Mouse (Mus musculus) CD4-positive, CD25-positive, alpha-beta regulatory T cell, adult 2 months (primary cell): Measurements from ENCODE around the gene Pcbp4.

ENCODE experiments used
- DNase-seq: peaks from one replicate; pipeline ENCODE4 v3.0.0-alpha.2; 2012; ENCODE audit warnings: low read depth, low spot score

Pcbp4 gene

GRCm38 (mm10) chr9:106453271-106454070, at the start of gene Pcbp4:
TSS of gene Pcbp4 (plus strand) at chr9:106453291.
- peak; percentile 75 for DNase-seq

- DNase-seq: no peak
Observed at GRCm38 (mm10) chr9:106405275-106405674, 47.8 kb upstream of the Pcbp4 start.

DNA sequence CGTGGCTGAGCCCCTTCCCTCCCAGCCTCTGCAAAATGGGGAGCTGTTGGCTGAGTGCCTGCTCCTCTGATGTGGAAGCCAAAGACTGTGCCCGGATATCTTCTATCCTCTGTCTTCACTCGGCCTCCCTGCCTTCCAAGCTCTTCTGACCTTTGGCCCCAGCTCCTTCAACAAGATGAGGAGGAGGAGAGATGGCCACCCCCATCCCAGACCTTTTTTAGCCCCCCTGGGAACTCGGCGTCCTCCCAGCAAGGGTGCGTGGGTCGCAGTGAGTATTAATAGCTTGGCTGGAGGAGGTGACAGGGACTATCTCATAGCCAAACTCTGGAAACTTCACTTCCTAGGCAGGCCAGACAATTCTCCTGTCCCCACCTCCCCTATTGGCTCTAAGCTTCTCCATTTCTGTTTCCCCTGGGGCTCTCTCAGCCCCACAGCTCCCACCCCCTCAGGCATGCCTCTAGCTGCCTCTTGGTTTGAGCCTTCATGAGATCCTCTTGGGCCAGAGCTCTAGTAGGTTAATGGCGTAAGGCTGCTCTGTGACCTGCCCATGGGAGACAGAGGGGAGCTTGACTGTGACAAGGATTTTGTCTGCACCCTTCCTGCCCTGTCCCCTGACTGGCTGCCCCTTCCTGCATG, 46.5 kb upstream of the Pcbp4 start:
- DNase-seq: no peak

DNA sequence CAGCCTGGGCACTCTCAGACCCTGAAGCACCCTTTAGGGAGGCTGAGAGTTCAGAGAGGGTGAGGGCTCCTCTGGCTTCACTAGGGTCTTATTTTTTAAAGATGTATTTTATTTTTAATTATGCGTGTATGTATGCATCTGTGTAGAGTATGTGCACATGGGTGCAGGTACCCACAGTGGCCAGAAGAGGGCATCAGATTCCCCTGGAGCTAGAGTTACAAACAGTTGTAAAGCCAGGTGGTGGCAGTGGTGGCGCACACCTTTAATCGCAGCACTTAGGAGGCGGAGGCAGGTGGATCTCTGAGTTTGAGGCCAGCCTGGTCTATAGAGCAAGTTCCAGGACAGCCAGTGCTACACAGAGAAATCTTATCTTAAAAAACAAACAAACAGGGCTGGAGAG, 44.0 kb upstream of the Pcbp4 start:
- DNase-seq: peak; percentile 31

DNA sequence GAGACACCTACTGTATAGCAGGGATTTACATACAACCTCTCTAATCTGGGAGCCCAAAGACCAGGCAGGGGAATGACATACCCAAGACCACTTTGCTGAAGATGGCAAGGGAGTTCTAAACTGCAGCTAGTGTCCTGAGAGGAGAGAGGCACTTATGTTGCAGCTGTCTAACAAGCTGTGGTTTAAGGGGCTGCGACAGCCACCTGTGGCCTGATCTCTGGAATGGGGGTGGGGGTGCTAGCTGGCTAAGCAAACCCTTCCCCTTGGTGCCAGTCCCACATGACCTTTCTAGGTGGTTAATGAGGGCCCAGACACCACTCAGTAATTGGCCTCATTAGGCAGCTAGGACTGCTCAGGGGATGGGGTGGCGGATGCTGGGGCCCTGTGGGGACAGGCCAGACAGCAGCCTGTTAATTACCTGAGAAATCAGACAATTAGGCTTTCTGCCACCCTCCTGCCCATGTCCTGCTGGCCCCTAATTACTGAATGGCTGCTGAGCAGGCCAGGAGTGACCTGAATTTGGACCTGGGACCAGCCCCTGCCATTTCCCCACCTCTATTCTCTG, 42.9 kb upstream of the Pcbp4 start:
- no peak for DNase-seq

- peak; percentile 21 for DNase-seq
Observed at GRCm38 (mm10) chr9:106411091-106411594, 41.9 kb upstream of the Pcbp4 start.

DNA sequence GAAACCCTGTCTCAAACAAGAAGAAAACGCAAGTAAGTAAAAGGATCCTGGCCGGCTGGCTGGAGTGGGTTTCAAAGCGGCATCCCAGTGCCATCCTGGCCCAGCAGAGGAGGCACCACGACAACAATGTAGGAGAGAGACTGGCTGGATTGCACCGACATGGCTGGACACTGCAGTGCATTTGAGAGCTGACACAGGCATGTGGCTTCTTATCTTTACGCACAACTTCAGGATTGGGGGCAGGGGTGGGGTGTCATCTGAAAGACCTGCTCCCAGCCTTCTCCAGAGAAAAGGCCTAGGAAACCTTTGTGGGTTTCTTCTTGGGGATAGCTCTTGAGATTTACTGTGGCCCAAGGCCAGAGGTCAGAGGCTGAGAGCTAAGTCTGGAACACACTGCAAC, 41.4 kb upstream of the Pcbp4 start:
- DNase-seq: no peak

GRCm38 (mm10) chr9:106412210-106412609, 40.9 kb upstream of the Pcbp4 start:
- DNase-seq: no peak

- no peak for DNase-seq
Observed at GRCm38 (mm10) chr9:106413606-106414005, 39.5 kb upstream of the Pcbp4 start.

DNA sequence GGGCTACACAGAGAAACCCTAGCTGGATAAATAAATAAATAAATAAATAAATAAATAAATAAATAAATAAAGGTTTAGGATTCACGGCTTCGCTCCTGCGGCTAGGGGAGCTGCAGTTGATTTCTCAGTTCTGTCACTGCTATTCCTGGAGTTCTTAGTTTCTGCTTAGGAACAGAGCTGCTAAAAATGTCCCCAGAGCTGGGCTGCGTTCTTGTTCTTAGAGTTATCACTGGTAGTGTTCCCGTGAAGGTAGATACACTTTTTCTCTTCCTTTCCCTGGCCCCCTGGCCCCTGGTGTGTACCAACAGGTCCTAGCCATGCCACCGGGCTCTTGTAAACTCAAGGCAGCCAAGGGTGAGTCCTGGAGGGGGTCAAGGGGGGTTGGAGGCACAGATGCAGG, 36.3 kb upstream of the Pcbp4 start:
- no peak for DNase-seq

DNA sequence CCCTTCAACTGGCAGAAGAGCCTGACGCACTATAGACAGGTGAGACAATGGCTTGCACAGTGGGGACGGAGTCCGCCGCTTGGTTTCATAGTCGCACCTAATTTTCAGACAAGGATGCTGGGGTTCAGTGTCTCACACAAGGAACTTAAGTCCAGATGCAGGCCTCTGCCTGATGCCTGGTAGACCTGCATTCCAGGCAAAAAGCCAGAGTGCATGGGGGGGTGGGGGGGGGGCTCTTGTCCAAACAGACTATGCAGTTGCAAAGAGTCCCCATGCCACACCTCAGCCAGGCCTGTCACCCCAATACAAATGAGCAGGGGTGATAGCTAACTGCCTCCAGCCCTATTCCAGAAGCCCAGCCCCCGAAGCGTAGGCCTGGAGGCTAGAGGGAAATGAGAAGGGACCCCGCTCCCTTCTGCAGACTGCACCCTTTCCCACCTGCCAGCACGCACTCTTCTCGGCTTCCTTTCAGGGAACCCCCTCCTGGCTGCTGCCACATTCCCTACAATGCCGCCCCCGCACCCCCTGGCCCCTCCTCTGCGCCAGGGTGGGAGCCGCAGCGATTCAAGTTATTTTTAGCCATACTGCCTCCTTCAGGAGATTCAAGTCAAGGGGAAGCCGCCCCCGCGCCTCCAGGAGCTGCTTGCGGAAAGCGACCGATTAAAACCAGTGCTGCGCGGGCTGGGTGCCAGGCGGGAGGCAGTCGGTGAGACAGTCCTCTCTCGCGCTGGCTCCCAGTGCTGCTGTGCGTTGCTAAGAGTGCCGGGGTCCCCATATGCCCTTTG, 35.1 kb upstream of the Pcbp4 start:
- peak; percentile 64 for DNase-seq

- no peak for DNase-seq
Observed at GRCm38 (mm10) chr9:106420608-106421007, 32.5 kb upstream of the Pcbp4 start.

DNA sequence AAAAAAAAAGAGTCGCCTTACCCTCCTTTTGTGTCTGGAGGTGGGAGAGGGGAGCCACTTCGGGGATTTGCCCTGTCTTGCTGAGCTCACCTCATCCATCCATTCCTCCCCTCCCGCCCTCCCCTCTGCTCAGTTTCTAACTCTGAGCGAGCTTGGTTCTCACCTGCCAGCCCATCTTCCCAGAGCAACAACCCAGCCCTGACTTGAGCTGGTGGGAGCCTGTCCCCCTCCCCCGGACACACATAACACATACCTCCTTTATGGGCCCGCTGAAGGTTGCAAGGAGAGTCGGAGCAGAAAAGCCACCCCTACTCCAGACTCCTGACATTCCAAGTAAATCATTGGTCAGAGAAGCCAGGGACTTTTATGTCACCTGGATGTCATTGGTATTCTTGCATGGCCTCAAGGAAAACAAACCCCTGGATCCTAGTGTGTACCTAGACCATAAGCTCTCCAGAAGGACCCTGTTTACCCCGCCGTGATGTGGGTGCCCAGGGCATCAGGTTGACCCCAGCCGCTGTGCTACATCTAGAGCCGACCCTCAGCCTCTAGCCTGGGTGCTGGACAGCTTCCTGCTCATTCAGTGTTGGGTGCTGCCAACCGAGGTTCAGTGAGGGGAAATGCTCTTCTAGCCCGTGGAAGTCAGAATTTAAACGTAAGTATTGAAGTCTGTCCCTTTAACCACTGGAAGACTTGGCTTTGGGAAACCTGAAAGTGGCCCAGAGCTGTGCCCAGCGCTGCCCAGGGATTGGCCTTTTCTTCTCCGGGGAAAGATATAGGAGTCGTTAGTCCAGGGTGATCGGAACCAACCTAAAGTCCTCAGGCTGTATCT, 31.8 kb upstream of the Pcbp4 start:
- DNase-seq: no peak

DNA sequence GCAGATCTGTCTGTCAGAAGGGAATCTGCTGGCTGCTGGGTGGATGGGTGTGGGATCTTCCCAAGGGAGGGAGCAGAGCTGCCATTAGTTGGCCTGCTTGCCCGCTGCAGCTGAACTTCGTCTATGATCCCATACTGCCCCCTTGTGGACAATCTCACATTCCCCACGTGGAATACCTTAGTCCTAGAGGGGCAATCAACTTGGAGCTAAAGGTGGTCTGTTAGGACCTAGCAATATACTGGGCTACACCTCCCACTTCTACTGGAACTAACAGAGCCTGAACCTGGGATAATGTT, 31.3 kb upstream of the Pcbp4 start:
- DNase-seq: peak; percentile 90

- DNase-seq: no peak
Observed at GRCm38 (mm10) chr9:106428719-106429220, 24.3 kb upstream of the Pcbp4 start.

DNA sequence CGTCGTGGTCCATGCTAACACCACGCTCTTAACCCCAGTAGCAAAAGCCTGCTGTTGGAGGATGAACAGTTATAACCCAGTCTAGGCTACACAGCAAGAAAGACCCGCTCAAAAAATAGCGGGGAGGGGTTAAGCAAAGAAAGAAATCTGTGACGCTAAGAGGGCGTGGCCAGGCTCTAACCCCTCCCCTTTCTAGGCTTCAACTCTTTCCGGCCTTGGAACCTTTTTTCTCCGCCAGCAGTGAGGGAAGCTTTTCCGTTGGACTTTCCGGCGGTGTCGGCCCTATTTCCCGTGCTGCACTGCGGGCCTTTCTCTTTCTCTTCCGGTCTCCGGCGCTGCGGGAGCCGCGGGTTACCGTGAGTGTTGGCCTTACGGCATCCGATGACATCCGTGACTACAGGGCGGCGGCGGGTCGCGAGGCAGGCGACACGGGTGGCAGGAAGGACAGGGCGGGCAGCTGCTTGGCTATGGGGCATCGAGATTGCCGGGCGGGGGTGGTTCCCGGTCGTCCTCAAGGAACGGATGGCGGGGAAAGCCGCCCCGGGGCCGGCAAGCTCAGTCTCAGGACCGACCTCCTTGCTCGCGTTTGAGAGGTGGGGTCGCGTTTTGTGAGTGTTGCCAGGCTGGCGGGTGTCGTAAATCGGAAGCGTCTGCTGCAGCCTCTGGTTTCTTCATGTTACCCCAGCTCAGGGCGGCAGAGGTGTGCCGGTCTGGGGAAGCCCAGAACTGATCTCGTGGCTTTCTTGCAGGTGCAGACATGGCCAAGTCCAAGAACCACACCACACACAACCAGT, 23.7 kb upstream of the Pcbp4 start, which contains the start of gene Rpl29:
Rpl29 (plus strand) TSS at position 234 of the 794 bp plus-strand sequence.
- peak; percentile 97 for DNase-seq

GRCm38 (mm10) chr9:106430015-106430264, 23.2 kb upstream of the Pcbp4 start:
- DNase-seq: no peak

- DNase-seq: no peak
Observed at GRCm38 (mm10) chr9:106433389-106433788, 19.7 kb upstream of the Pcbp4 start.

- no peak for DNase-seq
Observed at GRCm38 (mm10) chr9:106436566-106436965, 16.5 kb upstream of the Pcbp4 start.

- DNase-seq: no peak
Observed at GRCm38 (mm10) chr9:106442680-106443079, 10.4 kb upstream of the Pcbp4 start.
